Mouse (Mus musculus): ENCODE data around the gene Tmem200a.

DNA sequence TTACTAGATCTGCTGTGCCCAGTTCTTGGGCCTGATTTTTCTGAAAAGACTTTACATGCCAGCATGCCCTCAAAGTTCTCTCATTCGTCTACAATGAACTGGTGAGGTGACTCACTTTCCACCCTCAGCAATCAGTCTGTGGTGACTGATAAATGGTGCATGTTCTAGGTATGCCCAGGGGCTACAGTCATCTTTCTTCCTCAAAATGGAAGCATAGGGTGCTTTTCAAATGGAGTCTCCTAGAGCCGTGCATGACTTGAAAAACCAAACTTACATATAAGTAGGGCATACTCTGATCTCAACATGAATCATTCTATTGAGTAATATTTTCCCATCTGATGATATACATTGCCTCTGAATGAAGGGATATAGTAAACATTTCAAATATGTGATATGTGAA is 117.8 kb downstream of the Tmem200a start:
- no peak for TF ChIP-seq FLI1 (IDR thresholded peaks at IDR 0.05; ENCODE audit: low read length)
- no peak for TF ChIP-seq GATA1 (IDR thresholded peaks at IDR 0.05; ENCODE audit: borderline replicate concordance, low read length)

Data from megakaryocyte, embryonic 14.5 days (primary cell).